Mouse (Mus musculus): ENCODE results near the gene Cd40.

The Cd40 gene

DNA sequence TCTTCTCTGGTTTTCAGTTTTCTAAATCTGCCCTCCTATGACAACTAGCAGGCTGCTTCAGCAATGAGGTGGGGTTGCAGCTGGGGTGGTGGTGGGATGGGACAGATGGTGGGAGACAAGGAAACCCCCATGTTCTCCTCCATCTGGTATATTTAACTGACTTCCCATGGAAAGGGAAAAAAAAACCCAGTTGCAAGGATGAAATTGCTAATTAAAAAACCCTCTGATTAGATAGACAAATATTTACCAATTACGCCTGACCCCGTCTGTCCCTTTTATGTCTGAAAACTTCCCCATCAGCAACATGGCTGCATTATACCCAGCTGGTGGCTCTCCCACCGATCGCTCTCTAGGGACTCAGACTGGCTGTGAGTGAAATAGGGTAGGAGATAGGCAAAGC is 31.2 kb downstream of the Cd40 start:
- in situ Hi-C loops (cut with MboI; ENCODE audit: low pct_unique_long_range_greater_than_20kb in 1 of 2, low sequenced_read_pairs in 2 of 2, unreplicated experiment in 1 of 2) = no loop called here

DNA sequence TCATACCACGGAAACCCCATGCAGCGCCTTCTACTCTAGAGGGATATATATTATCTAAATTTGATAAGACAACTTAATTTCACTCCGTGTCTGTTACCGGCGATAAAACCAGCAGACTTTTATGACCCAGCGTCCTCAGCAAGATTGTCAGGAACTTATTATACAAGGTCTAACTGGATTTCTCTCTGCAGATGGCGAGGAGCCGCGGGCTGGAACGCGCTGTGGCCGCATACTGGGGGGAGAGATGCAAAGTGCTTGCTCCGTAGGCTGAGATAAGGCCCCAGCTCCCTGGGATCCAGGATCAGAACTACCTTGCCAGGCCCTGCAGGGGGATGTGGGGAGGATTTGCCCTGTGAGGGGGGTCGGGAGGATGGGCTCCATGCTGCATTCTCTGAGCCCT is 34.0 kb downstream of the Cd40 start:
- in situ Hi-C loops (cut with MboI; ENCODE audit: low pct_unique_long_range_greater_than_20kb in 1 of 2, low sequenced_read_pairs in 2 of 2, unreplicated experiment in 1 of 2) = no loop called here

DNA sequence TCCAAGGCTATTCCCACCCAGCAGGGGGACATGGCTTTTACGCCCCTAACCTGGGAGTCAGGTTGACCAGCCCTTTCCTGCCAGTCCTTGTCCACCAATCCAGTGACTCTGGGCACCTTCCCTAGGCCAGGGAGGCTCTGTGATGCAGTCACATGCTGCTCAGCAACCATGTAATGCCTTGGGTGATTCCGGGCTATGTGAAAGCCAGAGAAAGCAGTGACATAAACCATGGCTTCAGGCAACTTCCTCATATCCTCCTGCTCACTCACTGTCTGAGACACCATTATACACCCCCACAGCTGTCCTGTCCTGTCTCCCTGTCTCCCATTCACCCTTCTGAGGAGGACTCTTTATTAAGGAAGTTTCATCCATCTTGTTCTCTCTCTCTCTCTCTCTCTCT is 35.2 kb downstream of the Cd40 start, which contains the start of gene 1700025C18Rik:
Gene 1700025C18Rik (minus strand): TSS at position 101 of the 400 bp plus-strand sequence.
- in situ Hi-C loops (cut with MboI; ENCODE audit: low pct_unique_long_range_greater_than_20kb in 1 of 2, low sequenced_read_pairs in 2 of 2, unreplicated experiment in 1 of 2) = no loop called here

DNA sequence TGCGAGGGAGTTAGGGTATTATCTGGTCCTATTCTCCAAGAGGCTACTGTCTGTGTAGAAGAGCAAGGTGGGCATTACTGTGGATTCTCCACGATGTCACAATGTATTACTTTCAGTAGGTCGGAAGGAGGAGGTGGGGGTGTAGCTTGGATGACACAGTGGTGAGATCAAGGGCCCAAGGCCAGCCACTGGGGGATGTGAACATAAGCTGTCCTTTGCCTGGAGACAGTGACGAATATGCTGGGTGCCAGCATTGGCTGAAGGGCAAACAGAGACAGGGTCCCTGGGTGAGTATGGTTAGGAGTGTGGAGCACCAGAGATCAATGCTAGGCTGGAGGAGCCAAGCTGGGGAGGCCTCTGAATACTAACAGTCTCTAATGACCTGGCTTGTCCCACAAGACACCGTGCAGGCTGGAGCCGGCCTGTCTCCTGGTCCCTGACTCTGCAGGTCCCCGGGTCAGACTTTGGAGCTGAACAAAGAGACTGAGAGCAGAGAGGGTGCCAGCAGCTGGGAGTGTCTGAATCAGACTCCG is 36.1 kb downstream of the Cd40 start:
- in situ Hi-C loops (cut with MboI; ENCODE audit: low pct_unique_long_range_greater_than_20kb in 1 of 2, low sequenced_read_pairs in 2 of 2, unreplicated experiment in 1 of 2) = no loop called here

DNA sequence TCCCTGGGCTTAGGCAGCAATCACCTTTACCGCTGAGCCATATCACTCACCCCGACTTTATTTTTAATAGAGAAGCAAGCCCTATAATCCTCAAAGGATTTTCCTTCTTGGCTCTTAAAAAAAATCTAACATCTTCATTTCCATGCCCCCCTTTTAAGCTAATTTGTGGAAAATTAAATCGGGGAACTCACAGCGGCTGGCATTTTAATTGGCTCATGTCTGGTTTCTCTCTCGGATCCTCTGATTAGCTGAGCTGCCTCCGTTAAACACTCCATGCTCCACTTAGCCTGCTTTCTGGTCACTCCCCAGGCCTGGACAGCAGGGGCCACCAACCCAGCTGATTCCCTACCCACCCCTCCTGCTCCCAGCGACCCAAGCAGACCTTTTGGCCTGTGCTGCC is 37.0 kb downstream of the Cd40 start:
- in situ Hi-C loops (cut with MboI; ENCODE audit: low pct_unique_long_range_greater_than_20kb in 1 of 2, low sequenced_read_pairs in 2 of 2, unreplicated experiment in 1 of 2) = no loop called here

DNA sequence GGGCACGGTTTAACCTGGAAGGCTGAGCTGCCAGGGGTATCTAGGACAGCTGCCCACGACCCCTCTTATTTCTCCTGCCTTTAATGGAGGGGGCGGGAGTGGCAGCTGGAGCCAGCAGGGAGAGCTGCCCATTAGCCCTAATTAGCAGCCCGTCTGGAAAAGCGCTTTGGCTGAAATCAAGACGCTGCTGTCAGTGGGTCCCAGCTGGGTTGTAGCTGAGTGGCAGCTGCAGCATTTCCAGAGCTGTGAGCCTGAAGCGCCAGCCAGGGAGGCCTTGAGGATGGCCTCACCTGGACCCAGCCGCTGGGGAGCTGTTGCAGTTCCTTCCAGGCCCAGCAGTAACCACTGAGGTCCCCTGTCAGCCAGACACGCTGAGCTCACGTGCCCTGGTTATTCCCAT is 40.9 kb downstream of the Cd40 start:
- in situ Hi-C loops (cut with MboI; ENCODE audit: low pct_unique_long_range_greater_than_20kb in 1 of 2, low sequenced_read_pairs in 2 of 2, unreplicated experiment in 1 of 2) = no loop called here

DNA sequence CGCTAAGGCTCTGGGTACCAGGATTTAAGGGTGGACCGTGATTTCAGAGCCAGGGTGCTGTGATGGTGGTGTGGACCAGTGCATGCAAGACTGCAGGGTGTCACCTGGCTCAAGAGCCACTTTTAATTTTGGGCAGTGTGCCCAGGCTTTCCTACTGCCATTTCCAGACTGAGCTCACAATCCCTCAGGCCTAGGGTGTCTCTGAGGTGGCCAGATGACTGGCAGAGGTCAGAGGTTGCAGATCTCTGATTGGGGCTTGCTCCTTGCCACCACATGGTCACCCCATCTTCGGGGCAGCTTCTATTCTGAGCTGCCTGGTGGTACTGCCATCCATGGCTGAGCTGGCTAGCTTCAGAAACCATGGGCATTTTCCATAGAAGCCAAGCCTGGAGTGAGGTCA is 43.4 kb downstream of the Cd40 start:
- in situ Hi-C loops (cut with MboI; ENCODE audit: low pct_unique_long_range_greater_than_20kb in 1 of 2, low sequenced_read_pairs in 2 of 2, unreplicated experiment in 1 of 2) = no loop called here

DNA sequence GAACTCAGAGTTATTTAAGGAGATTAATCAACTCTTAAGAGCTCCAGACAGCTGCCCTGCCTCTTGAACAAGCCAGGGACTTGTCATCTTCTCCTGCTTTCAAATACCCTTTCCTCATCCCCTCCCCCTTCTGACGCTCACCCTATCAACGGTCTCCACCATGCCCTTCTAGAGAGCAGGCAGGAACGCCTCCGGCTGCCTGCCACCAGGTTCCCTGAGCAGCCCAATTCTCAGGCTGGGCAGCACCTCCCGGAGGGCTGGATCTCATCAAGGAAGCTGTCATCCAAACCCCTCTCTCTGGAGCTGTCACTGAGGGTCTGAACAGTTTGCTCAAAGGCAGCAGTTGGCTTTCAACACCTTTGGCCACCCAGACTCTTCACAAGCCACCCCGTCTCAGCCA is 45.3 kb downstream of the Cd40 start:
- in situ Hi-C loops (cut with MboI; ENCODE audit: low pct_unique_long_range_greater_than_20kb in 1 of 2, low sequenced_read_pairs in 2 of 2, unreplicated experiment in 1 of 2) = no loop called here

DNA sequence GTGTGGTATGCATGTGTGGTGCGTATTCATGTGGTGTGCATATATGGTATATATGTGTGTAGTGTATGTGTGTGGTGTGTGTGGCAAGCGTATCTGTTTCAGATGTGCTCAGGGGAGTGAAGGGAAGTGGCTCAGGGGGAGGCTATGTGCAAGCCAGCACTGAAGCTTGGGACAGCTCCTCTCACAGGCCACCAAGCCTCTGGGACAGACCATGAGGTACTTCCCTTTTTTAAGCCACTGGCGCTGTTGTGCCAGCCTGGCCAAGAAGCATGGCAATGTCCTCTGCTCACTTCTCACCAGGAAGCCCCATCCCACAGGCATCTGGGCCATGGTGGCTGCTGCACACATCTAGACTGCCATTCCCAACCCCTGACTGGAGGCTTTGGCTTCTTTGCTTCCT is 47.5 kb downstream of the Cd40 start:
- in situ Hi-C loops (cut with MboI; ENCODE audit: low pct_unique_long_range_greater_than_20kb in 1 of 2, low sequenced_read_pairs in 2 of 2, unreplicated experiment in 1 of 2) = no loop called here

DNA sequence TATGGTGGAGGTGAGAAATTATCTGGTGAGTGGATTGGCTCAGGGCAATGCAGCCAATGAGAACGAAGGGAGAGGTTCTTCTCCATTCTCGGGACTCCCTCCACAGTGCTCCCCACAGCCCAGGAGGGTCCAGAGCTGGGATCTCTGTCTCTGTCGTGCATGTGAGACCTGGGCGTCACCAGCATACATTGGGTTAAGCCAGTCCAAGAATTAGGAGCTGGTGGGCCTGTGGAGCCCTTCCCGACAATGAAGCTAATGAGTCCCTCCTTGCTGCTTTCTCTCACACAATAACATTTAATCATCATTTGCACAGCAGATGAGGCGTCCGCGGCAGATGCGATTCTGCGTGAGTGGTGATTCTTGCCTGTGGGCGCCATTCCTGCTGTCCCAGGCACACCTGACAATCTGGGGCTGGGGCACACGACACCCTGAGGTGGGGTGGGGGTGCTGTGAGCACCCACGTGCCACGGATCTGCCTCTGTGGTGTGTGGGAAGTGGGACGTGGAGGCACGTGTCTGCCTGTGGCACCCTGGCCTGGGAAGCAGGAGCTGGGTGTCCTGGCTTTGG is 50.2 kb downstream of the Cd40 start:
- in situ Hi-C loops (cut with MboI; ENCODE audit: low pct_unique_long_range_greater_than_20kb in 1 of 2, low sequenced_read_pairs in 2 of 2, unreplicated experiment in 1 of 2) = no loop called here

DNA sequence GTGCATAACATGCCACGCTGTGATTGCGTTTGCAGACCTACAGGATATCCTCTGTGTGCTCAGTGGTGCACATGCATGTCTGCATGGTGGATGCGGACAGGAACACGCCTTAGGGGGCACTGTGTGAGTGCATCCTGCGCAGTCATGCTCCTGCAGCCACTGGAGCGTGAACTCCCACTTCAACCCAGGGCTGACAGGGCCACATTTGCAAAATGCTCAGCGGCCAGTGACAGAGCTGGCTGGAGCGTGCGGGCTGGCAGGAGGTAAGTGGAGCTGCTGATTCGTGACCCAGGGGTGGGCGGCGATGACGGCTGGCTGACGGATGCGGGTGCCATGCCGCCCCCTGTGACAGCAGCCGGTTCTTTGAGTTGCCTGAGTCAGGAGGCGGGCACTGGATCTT is 51.2 kb downstream of the Cd40 start:
- in situ Hi-C loops (cut with MboI; ENCODE audit: low pct_unique_long_range_greater_than_20kb in 1 of 2, low sequenced_read_pairs in 2 of 2, unreplicated experiment in 1 of 2) = no loop called here

DNA sequence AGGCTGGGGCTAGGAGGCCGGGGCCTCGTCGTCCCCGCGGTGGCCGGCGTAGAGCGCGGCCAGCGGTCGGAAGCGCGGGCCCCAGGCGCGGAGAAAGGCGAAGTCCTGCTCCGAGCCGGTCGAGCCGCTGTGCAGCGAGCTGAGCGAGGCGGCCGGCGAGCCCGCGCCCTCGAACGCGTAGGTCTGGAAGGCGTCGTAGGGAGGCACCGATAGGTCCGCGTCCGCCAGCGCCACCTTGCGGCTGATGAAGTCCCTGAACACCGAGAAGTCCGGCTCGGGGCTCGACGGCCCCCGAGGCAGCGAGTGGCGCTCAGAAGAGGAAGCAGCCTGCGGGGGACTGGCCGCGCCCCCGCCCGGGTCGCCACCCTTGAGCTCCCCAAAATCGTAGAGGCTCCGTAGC is 56.7 kb downstream of the Cd40 start:
- in situ Hi-C loops (cut with MboI; ENCODE audit: low pct_unique_long_range_greater_than_20kb in 1 of 2, low sequenced_read_pairs in 2 of 2, unreplicated experiment in 1 of 2) = no loop called here

DNA sequence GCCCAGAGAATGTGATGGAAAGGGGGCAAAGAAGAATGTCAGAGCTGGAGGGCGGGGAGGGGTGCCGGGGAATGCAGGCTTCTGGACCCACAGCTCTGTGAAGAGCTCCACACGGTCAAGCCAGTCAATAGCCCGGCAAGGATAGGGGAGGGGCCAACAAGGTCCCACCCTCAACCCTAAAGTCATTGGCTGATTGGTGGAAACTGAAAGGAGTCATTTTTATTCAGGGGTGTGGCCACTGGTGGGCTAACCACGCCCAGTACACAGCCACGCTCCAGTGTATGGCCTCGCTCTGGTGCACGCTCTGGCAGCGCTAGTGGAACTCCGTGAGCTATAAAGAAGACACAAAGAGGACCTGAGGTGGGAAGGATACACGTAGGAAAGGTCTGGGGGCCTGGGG is 58.3 kb downstream of the Cd40 start:
- in situ Hi-C loops (cut with MboI; ENCODE audit: low pct_unique_long_range_greater_than_20kb in 1 of 2, low sequenced_read_pairs in 2 of 2, unreplicated experiment in 1 of 2) = no loop called here

DNA sequence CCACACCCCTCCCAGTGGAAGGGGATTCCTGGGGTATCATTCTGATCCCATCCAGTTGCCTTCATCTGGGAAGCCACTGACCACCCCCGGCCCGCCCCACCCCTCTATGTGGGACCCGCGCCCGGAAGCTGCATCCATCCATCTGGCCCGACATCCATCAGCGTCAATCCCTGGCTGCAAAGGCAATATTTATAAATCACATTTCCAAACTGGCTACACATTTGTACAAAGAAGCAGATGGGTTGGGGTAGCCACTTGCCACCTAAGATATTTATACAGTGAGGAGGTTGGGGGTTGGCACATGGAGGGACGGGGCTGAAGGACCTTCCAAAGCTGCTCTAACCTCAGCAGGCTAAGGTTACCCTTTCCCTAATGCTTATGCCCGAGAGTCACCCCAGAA is 65.3 kb downstream of the Cd40 start:
- in situ Hi-C loops (cut with MboI; ENCODE audit: low pct_unique_long_range_greater_than_20kb in 1 of 2, low sequenced_read_pairs in 2 of 2, unreplicated experiment in 1 of 2) = no loop called here

DNA sequence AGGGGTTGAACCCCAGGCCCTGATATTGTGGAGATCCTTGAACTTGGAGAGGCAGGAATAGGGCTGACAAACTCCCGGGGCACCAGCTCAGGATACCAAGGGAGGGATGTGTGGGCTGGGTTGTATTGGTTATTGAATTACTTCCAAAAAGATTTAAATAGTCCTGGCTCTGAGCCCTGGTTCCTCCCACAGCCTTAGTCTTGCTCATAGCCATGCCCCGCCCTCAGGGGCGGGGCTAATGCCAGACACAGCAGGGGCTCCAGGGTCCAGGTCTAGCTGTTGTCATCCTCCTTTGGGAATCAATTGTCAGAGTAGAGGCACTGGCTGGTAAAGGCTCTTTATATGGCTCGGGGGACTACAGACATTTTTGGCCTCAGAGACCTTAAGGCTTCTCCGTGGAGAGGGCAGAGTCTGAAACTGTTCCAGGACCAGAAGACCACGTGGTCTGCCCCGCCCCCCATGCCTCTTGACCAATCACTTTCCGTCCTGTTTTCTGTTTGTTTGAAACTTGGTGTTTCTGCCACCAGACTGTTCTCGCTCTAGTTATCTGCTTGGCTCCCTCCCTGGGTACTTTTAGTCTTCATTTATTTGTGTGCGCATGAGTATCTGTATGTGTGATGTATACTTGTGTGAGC is 65.9 kb downstream of the Cd40 start:
- in situ Hi-C loops (cut with MboI; ENCODE audit: low pct_unique_long_range_greater_than_20kb in 1 of 2, low sequenced_read_pairs in 2 of 2, unreplicated experiment in 1 of 2) = no loop called here
